Mouse (Mus musculus) neural tube, embryonic 11.5 days (tissue): ENCODE measurements around the gene Taok3. TPM values are rescaled to one million over a fixed set of nuclear protein-coding genes. Genes with fewer than 3 reads are reported as not detected.

Source experiments
- ATAC-seq: fragments of 200-750 bp; cut with Nextera tagmentation; 2 replicates; pipeline ENCODE4 v1.8.0; 2017; ENCODE audit warnings: moderate number of reproducible peaks, mild to moderate bottlenecking, moderate TSS enrichment, moderate library complexity; ENCODE audit not compliant: insufficient read depth, low FRiP score, low TSS enrichment
- DNase-seq: peaks from one replicate; pipeline ENCODE4 v3.0.0-alpha.2; 2015; ENCODE audit warnings: low spot score
- H3K27ac ChIP-seq: fragments of 300-500 bp; sonication (generic); 2 replicates; pipeline ENCODE4 v1.5.1; 2014; ENCODE audit warnings: low read depth, mild to moderate bottlenecking, low read length
- H3K27me3 ChIP-seq: fragments of 300-500 bp; sonication (generic); 2 replicates; pipeline ENCODE4 v1.6.1; 2014; ENCODE audit warnings: mild to moderate bottlenecking, low read length, mixed read lengths; ENCODE audit not compliant: control insufficient read depth, insufficient read depth
- H3K36me3 ChIP-seq: fragments of 300-500 bp; sonication (generic); 2 replicates; pipeline ENCODE4 v1.6.1; 2014; ENCODE audit warnings: mild to moderate bottlenecking, low read length, moderate library complexity, mixed read lengths; ENCODE audit not compliant: control insufficient read depth, insufficient read depth
- H3K4me1 ChIP-seq: fragments of 300-500 bp; sonication (generic); 2 replicates; pipeline ENCODE4 v1.6.1; 2014; ENCODE audit warnings: low read length, mixed read lengths; ENCODE audit not compliant: control insufficient read depth, insufficient read depth
- H3K4me2 ChIP-seq: fragments of 300-500 bp; sonication (generic); 2 replicates; pipeline ENCODE4 v1.6.1; 2014; ENCODE audit warnings: low read depth, mild to moderate bottlenecking, moderate library complexity
- H3K4me3 ChIP-seq: fragments of 300-500 bp; sonication (generic); 2 replicates; pipeline ENCODE4 v1.5.1; 2014; ENCODE audit warnings: low read depth, low read length
- H3K9ac ChIP-seq: fragments of 300-500 bp; sonication (generic); 2 replicates; pipeline ENCODE4 v1.6.1; 2014; ENCODE audit warnings: mild to moderate bottlenecking, low read length
- H3K9me3 ChIP-seq: fragments of 300-500 bp; sonication (generic); 2 replicates; pipeline ENCODE4 v1.6.1; 2016; ENCODE audit warnings: low read length; ENCODE audit not compliant: control insufficient read depth
- WGBS: fragments of 180-500 bp; shearing (Covaris S2); extraction: QIAGEN DNeasy Blood & Tissue Kit; methylation state at CpG from one replicate; pipeline ENCODE4 v1.1.7; 2014; 5-methylcytosine and 5-hydroxymethylcytosine counted together
- polyA plus RNA-seq: library from polyadenylated mRNA; unstranded; fragments of >200 nt; fragmentation: Nextera tagmentation; extraction: Ambion mirVana; gene quantifications from 2 replicates; pipeline ENCODE4 v1.2.1, GENCODE M21; 2014

The Taok3 gene
- polyA plus RNA-seq, 1 experiment from 2014 or later = 20.3 TPM

- no peak for ATAC-seq
- 85% methylated on average over 6 of the region's 6 CpGs for WGBS
- Histone ChIP-seq H3K27me3 (no peaks in the 10 kb centered on the region), H3K4me1 (no peaks in the 10 kb centered on the region), H3K36me3 (no peaks in the 10 kb centered on the region), H3K27ac (no peak overlapping the region), H3K9me3 (no peaks in the 10 kb centered on the region), H3K4me3 (no peak overlapping the region), H3K4me2 (no peak overlapping the region), H3K9ac (no peak overlapping the region)
- no peak for DNase-seq
Measured at GRCm38 (mm10) chr5:117192061-117192460, 72.1 kb downstream of the Taok3 start.

GRCm38 (mm10) chr5:117193748-117194147 lies 73.8 kb downstream of the Taok3 start:
- Histone ChIP-seq H3K9ac (no peak overlapping the region), H3K4me1 (no peaks in the 10 kb centered on the region), H3K27ac (no peak overlapping the region), H3K27me3 (no peaks in the 10 kb centered on the region), H3K4me3 (no peak overlapping the region), H3K9me3 (no peaks in the 10 kb centered on the region), H3K4me2 (no peak overlapping the region), H3K36me3 (no peaks in the 10 kb centered on the region; the same call in 1 of the 2 replicates)
- ATAC-seq (no peak), DNase-seq (no peak)
- WGBS = 90% methylated on average over 7 of the region's 7 CpGs

- no peaks in the 10 kb centered on the region for H3K9me3 ChIP-seq
- no peak for DNase-seq
- H3K27me3 ChIP-seq = no peaks in the 10 kb centered on the region
- ATAC-seq = no peak
- no peak overlapping the region for H3K4me3 ChIP-seq
- no peak overlapping the region for H3K9ac ChIP-seq
- WGBS = 86% methylated on average over 5 of the region's 5 CpGs
- no peak overlapping the region for H3K27ac ChIP-seq
- H3K4me1 ChIP-seq = no peaks in the 10 kb centered on the region
- H3K36me3 ChIP-seq = no peaks in the 10 kb centered on the region; the same call in 1 of the 2 replicates
- H3K4me2 ChIP-seq = no peak overlapping the region
Measured at GRCm38 (mm10) chr5:117194672-117195071, 74.7 kb downstream of the Taok3 start.

- Histone ChIP-seq H3K4me3 (no peak overlapping the region), H3K36me3 (no peaks in the 10 kb centered on the region; the same call in 1 of the 2 replicates), H3K9ac (no peak overlapping the region), H3K27ac (no peak overlapping the region), H3K27me3 (no peaks in the 10 kb centered on the region), H3K9me3 (no peaks in the 10 kb centered on the region), H3K4me2 (no peak overlapping the region), H3K4me1 (no peaks in the 10 kb centered on the region)
- DNase-seq (no peak), ATAC-seq (no peak)
- WGBS = 88% methylated on average over 7 of the region's 7 CpGs
Measured at GRCm38 (mm10) chr5:117196551-117196950, 76.6 kb downstream of the Taok3 start.

DNA sequence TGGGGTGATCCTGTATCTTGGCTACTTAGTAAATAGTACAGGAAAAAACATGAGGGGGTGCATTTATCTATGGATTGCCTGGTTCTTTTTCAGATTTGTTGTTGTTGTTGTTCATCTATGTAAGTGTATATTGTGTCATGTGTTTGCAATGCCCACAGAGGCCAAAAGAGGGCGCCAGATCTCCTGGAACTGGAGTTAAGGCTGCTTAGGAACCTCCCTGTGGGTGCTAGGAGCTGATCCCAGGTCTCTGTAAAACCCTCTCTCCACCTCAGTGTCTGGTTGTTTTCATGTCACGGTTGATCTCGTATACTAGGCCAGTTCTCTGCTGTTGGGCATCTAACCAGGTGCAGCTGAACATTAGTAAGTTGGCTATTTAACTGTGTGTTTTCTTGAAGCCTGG lies 78.5 kb downstream of the Taok3 start:
- H3K27ac ChIP-seq = no peak overlapping the region
- ATAC-seq (no peak), DNase-seq (no peak)
- H3K36me3 ChIP-seq = no peaks in the 10 kb centered on the region; the same call in 1 of the 2 replicates
- no peaks in the 10 kb centered on the region for H3K27me3 ChIP-seq
- no peaks in the 10 kb centered on the region for H3K9me3 ChIP-seq
- no peak overlapping the region for H3K9ac ChIP-seq
- H3K4me2 ChIP-seq = no peak overlapping the region
- no peaks in the 10 kb centered on the region for H3K4me1 ChIP-seq
- no peak overlapping the region for H3K4me3 ChIP-seq
- WGBS = 73% methylated on average over 3 of the region's 3 CpGs

GRCm38 (mm10) chr5:117207286-117207685 lies 87.4 kb downstream of the Taok3 start:
- H3K4me1 ChIP-seq = no peaks in the 10 kb centered on the region
- 88% methylated on average over 16 of the region's 16 CpGs for WGBS
- H3K9ac ChIP-seq = no peak overlapping the region
- H3K4me3 ChIP-seq = no peak overlapping the region
- no peak for DNase-seq
- no peaks in the 10 kb centered on the region for H3K27me3 ChIP-seq
- no peak overlapping the region for H3K4me2 ChIP-seq
- H3K36me3 ChIP-seq = no peaks in the 10 kb centered on the region
- no peaks in the 10 kb centered on the region for H3K9me3 ChIP-seq
- ATAC-seq = no peak
- H3K27ac ChIP-seq = no peak overlapping the region

GRCm38 (mm10) chr5:117214016-117214415 lies 94.1 kb downstream of the Taok3 start:
- ATAC-seq = no peak
- no peaks in the 10 kb centered on the region for H3K9me3 ChIP-seq

GRCm38 (mm10) chr5:117231059-117231458 lies 111.1 kb downstream of the Taok3 start:
- Histone ChIP-seq H3K9me3 (no peaks in the 10 kb centered on the region), H3K9ac (no peak overlapping the region), H3K4me2 (no peak overlapping the region), H3K4me1 (no peaks in the 10 kb centered on the region), H3K27ac (no peak overlapping the region), H3K4me3 (no peak overlapping the region), H3K36me3 (no peaks in the 10 kb centered on the region), H3K27me3 (no peaks in the 10 kb centered on the region)
- ATAC-seq (no peak), DNase-seq (no peak)
- 73% methylated on average over 12 of the region's 12 CpGs for WGBS

More at GRCm38 (mm10) chr5:117214016-117214415, 94.1 kb downstream of the Taok3 start:
- Histone ChIP-seq H3K9ac (no peak overlapping the region), H3K4me2 (no peak overlapping the region), H3K4me3 (no peak overlapping the region), H3K27ac (no peak overlapping the region), H3K36me3 (no peaks in the 10 kb centered on the region), H3K4me1 (no peaks in the 10 kb centered on the region), H3K27me3 (no peaks in the 10 kb centered on the region)
- WGBS = 70% methylated on average over 4 of the region's 4 CpGs
- DNase-seq = no peak

- no peaks in the 10 kb centered on the region for H3K36me3 ChIP-seq
- no peaks in the 10 kb centered on the region for H3K27me3 ChIP-seq
- no peak overlapping the region for H3K4me3 ChIP-seq
- ATAC-seq (no peak), DNase-seq (no peak)
- no peaks in the 10 kb centered on the region for H3K4me1 ChIP-seq
- no peak overlapping the region for H3K9ac ChIP-seq
- H3K27ac ChIP-seq = no peak overlapping the region
- H3K9me3 ChIP-seq = no peaks in the 10 kb centered on the region
- WGBS = 73% methylated on average over 5 of the region's 5 CpGs
- no peak overlapping the region for H3K4me2 ChIP-seq
Measured at GRCm38 (mm10) chr5:117236540-117236939, 116.6 kb downstream of the Taok3 start.
